Comparison of ENCODE assay signal across 29 mouse cellular contexts in the genomic region with DNA sequence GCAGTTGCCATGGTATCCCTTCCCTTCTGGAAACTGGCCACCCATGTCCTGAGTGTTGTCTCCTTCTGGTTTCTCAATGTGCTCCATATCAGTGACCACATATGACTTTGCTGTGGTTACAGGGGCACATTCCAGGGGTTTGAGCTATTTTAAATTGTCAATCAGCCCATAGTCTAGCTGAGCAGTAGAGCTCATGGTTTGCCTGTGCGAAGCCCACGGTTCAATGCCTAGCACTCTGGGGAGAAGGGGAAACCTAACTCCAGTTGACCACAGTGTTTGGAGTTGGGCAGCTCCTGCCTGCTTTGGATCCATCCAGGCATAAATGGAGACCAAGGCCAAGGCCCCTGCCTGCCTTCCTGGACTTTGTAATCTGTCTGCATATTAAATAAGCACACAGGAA.
DNase-seq lines count a peak whose midpoint lies in the region; ATAC-seq and TF ChIP-seq lines count a peak whose summit lies in the region.
"Had no signal": no experiment of that assay in that cellular context is flagged by ENCODE, and none has a peak within 500 bp of the region (broad histone marks: within the 10 kb centered on the region; RNA-seq: fewer than 3 reads in every experiment).

No protein-coding gene starts in this region.

- no peak overlapping the region for H3K9ac ChIP-seq in kidney, postnatal 0 days (ENCODE audit: low read depth, low read length)
- H3K9ac ChIP-seq in kidney, embryonic 15.5 days: no peak overlapping the region
- H3K9ac ChIP-seq: embryonic facial prominence, embryonic 13.5 days; forebrain, postnatal 0 days; heart, embryonic 12.5 days; heart, embryonic 15.5 days; hindbrain, embryonic 13.5 days; intestine, embryonic 15.5 days had no signal

- POLR2A ChIA-PET in Patski (lab: Charles Lee): interaction anchor here (1.3 kb wide), 1 partner anchor 474 kb away, joined by 3 read pairs; no protein-coding TSS in a partner anchor

- H3K27me3 ChIP-seq in kidney, postnatal 0 days (ENCODE audit: insufficient read depth, low read length): no peaks in the 10 kb centered on the region
- no peaks in the 10 kb centered on the region for H3K27me3 ChIP-seq in kidney, embryonic 15.5 days
- H3K27me3 ChIP-seq in Patski: no peaks in the 10 kb centered on the region
- H3K27me3 ChIP-seq: CH12.LX; embryonic facial prominence, embryonic 13.5 days; heart, embryonic 12.5 days; heart, embryonic 15.5 days; hindbrain, embryonic 13.5 days; intestine, embryonic 15.5 days had no signal

- CTCF ChIA-PET in Patski (lab: Charles Lee): interaction anchor here (1.5 to 1.8 kb wide), 2 partner anchors 9 to 474 kb away, joined by 3 to 7 read pairs; no protein-coding TSS in a partner anchor

- WGBS in kidney, postnatal 0 days: 37% methylated on average over 2 of the region's 2 CpGs
- 65% methylated on average over 2 of the region's 2 CpGs for WGBS in kidney, embryonic 15.5 days

- H3K27ac ChIP-seq in kidney, postnatal 0 days: no peak overlapping the region
- no peak overlapping the region for H3K27ac ChIP-seq in kidney, embryonic 15.5 days
- H3K27ac ChIP-seq: embryonic facial prominence, embryonic 13.5 days; heart, embryonic 15.5 days; hindbrain, embryonic 10.5 days; hindbrain, embryonic 13.5 days; intestine, embryonic 15.5 days had no signal

- TF ChIP-seq CTCF in kidney, postnatal 0 days (IDR thresholded peaks at IDR 0.05; ENCODE audit: low read depth): no peak
- no peak for TF ChIP-seq CTCF in Patski (IDR thresholded peaks at IDR 0.05)

- H3K4me2 ChIP-seq in kidney, postnatal 0 days (ENCODE audit: low read length): no peak overlapping the region
- H3K4me2 ChIP-seq in kidney, embryonic 15.5 days: no peak overlapping the region
- H3K4me2 ChIP-seq: embryonic facial prominence, embryonic 13.5 days; heart, embryonic 12.5 days; heart, embryonic 15.5 days; hindbrain, embryonic 13.5 days; intestine, embryonic 15.5 days had no signal

- in situ Hi-C loops in Patski (cut with MboI; ENCODE audit: low pct_unique_long_range_greater_than_20kb): loop anchor here (5.0 kb wide), 1 partner anchor 141 kb away; no protein-coding TSS in a partner anchor

- peak; percentile 22 for DNase-seq in kidney, postnatal 0 days (ENCODE audit: low spot score)
- peak; percentile 71 for DNase-seq in 3T3-L1 (ENCODE audit: low read depth, low spot score)
- peak; percentile 18 for DNase-seq in 416B (ENCODE audit: low read depth)
- peak; percentile 55 for DNase-seq in Patski (ENCODE audit: low read depth, low spot score)
- no peak for DNase-seq in neural tube, embryonic 10.5 days (ENCODE audit: extremely low spot score, low spot score)
- DNase-seq in layer of hippocampus, postnatal 36 days: no peak
- DNase-seq: adrenal gland, adult 2 months; adrenal gland, postnatal 14 days; B cell, adult 2 months; cerebellum, adult 11 months; cerebellum, adult 2 months; cerebellum, adult 9-11 months; cerebellum, postnatal 25 days; forebrain, postnatal 0 days; gastrocnemius, postnatal 25 days; heart, adult 18-20 months; heart, postnatal 10 days; heart, postnatal 36 days had no signal

- H3K36me3 ChIP-seq in kidney, postnatal 0 days (ENCODE audit: insufficient read depth, low read length): peaks cover 62% of the 10 kb centered on the region
- H3K36me3 ChIP-seq in kidney, embryonic 15.5 days: peaks cover 89% of the 10 kb centered on the region

- no peak overlapping the region for H3K4me3 ChIP-seq in kidney, postnatal 0 days (replicated peaks; ENCODE audit: low read depth, low read length)
- H3K4me3 ChIP-seq in kidney, embryonic 15.5 days (replicated peaks): no peak overlapping the region
- H3K4me3 ChIP-seq: embryonic facial prominence, embryonic 13.5 days; heart, embryonic 12.5 days; heart, embryonic 15.5 days; hindbrain, embryonic 10.5 days; hindbrain, embryonic 13.5 days; intestine, embryonic 15.5 days had no signal

- no peaks in the 10 kb centered on the region for H3K4me1 ChIP-seq in kidney, postnatal 0 days (replicated peaks; ENCODE audit: insufficient read depth, low read length)
- peaks cover 5% of the 10 kb centered on the region; the same call in 1 of the 2 replicates for H3K4me1 ChIP-seq in kidney, embryonic 15.5 days
- H3K4me1 ChIP-seq: embryonic facial prominence, embryonic 13.5 days; heart, embryonic 15.5 days; hindbrain, embryonic 10.5 days; hindbrain, embryonic 13.5 days; intestine, embryonic 15.5 days had no signal

- ATAC-seq in kidney, postnatal 0 days (replicated peaks; ENCODE audit: low FRiP score, low read depth): no peak
- no peak for ATAC-seq in kidney, embryonic 15.5 days (replicated peaks; ENCODE audit: low FRiP score)
- peak; percentile 93 for ATAC-seq in Patski
- ATAC-seq: forebrain, embryonic 14.5 days; forebrain, postnatal 0 days; hindbrain, embryonic 16.5 days; intestine, embryonic 15.5 days had no signal

- no peaks in the 10 kb centered on the region for H3K9me3 ChIP-seq in kidney, postnatal 0 days (replicated peaks; ENCODE audit: low read length)
- peaks cover 6% of the 10 kb centered on the region for H3K9me3 ChIP-seq in kidney, embryonic 15.5 days (replicated peaks)
- H3K9me3 ChIP-seq: G1E; heart, embryonic 15.5 days; intestine, embryonic 15.5 days had no signal

Comparison
In these comparisons a context has a peak if more than half of its experiments do, and no peak if none do; other contexts are left out.
1. DNase-seq: peak in kidney, postnatal 0 days (single experiment), 3T3-L1 (single experiment), 416B (single experiment) and Patski (single experiment); none in neural tube, embryonic 10.5 days (single experiment) and layer of hippocampus, postnatal 36 days (0 of 2).